Mouse (Mus musculus): ENCODE measurements around the gene Cma1.
"Not testable (repeated sequence)": the region's sequence is repeated elsewhere in the genome, so short reads cannot be mapped to it uniquely, and the experiment has no call there.

The Cma1 gene

GRCm38 (mm10) chr14:55944575-55944974 is at the start of gene Cma1:
Cma1 (minus strand) TSS chr14:55944675.
- DNase-seq (ENCODE audit: low spot score): no peak

- DNase-seq (ENCODE audit: low spot score): not testable (repeated sequence)
These were observed 43.0 kb upstream of the Cma1 start for GRCm38 (mm10) chr14:55987464-55987863.

- not testable (repeated sequence) for DNase-seq (ENCODE audit: low spot score)
These were observed 19.4 kb upstream of the Cma1 start for GRCm38 (mm10) chr14:55963900-55964299.

GRCm38 (mm10) chr14:55963263-55963662 is 18.8 kb upstream of the Cma1 start:
- no peak for DNase-seq (ENCODE audit: low spot score)

- DNase-seq (ENCODE audit: low spot score): no peak
These were observed 6.0 kb upstream of the Cma1 start, which contains the start of gene Cma2 for GRCm38 (mm10) chr14:55950346-55951030. Cma2 (plus strand) TSS chr14:55950980.

GRCm38 (mm10) chr14:55946269-55946969 is 1.9 kb upstream of the Cma1 start:
- DNase-seq (ENCODE audit: low spot score): no peak

GRCm38 (mm10) chr14:55943601-55944000 is 874 bp downstream of the Cma1 start:
- no peak for DNase-seq (ENCODE audit: low spot score)

- no peak for DNase-seq (ENCODE audit: low spot score)
These were observed 4.2 kb downstream of the Cma1 start for GRCm38 (mm10) chr14:55940070-55940800.

GRCm38 (mm10) chr14:55933586-55933985 is 10.9 kb downstream of the Cma1 start:
- DNase-seq (ENCODE audit: low spot score): no peak

GRCm38 (mm10) chr14:55929263-55929997 is 15.0 kb downstream of the Cma1 start:
- DNase-seq (ENCODE audit: low spot score): no peak

- DNase-seq (ENCODE audit: low spot score): no peak
These were observed 17.6 kb downstream of the Cma1 start for GRCm38 (mm10) chr14:55926847-55927246.

- no peak for DNase-seq (ENCODE audit: low spot score)
These were observed 21.8 kb downstream of the Cma1 start for GRCm38 (mm10) chr14:55922475-55923232.

- peak; percentile 90 for DNase-seq (ENCODE audit: low spot score)
These were observed 26.0 kb downstream of the Cma1 start for GRCm38 (mm10) chr14:55918240-55919082.

- no peak for DNase-seq (ENCODE audit: low spot score)
These were observed 31.1 kb downstream of the Cma1 start for GRCm38 (mm10) chr14:55913406-55913805.

- DNase-seq (ENCODE audit: low spot score): no peak
These were observed 39.0 kb downstream of the Cma1 start for GRCm38 (mm10) chr14:55905518-55905917.

GRCm38 (mm10) chr14:55900414-55900755 is 44.1 kb downstream of the Cma1 start:
- no peak for DNase-seq (ENCODE audit: low spot score)

GRCm38 (mm10) chr14:55899701-55900413 is 44.6 kb downstream of the Cma1 start, which contains the start of gene Sdr39u1:
Sdr39u1 (minus strand) TSS chr14:55900293.
- DNase-seq (ENCODE audit: low spot score): peak; percentile 84

GRCm38 (mm10) chr14:55898947-55899346 is 45.5 kb downstream of the Cma1 start:
- DNase-seq (ENCODE audit: low spot score): no peak

- DNase-seq (ENCODE audit: low spot score): no peak
These were observed 46.8 kb downstream of the Cma1 start for GRCm38 (mm10) chr14:55897671-55898070.
